Mouse (Mus musculus): ENCODE data around the gene Tfb1m. TPM values are rescaled to one million over a fixed set of nuclear protein-coding genes. Genes with fewer than 3 reads are reported as not detected.

Tfb1m gene
- polyA plus RNA-seq, 1 experiment from 2014 or later: 17.8 TPM

- no peak overlapping the region for H3K27ac ChIP-seq
- H3K4me3 ChIP-seq: no peak overlapping the region
- H3K36me3 ChIP-seq (ENCODE audit: poor library complexity, severe bottlenecking): 0 out of 2 replicates have a peak, but pooled peaks cover 17% of the 10 kb centered on the region
- H3K9ac ChIP-seq: no peak overlapping the region
- WGBS: 92% methylated on average over 8 of the region's 8 CpGs
- no peaks in the 10 kb centered on the region for H3K9me3 ChIP-seq (replicated peaks)
- H3K27me3 ChIP-seq: no peaks in the 10 kb centered on the region
- no peak overlapping the region for H3K4me2 ChIP-seq
- H3K4me1 ChIP-seq: no peaks in the 10 kb centered on the region
- no peak for ATAC-seq
These were observed 51.1 kb downstream of the Tfb1m start for GRCm38 (mm10) chr17:3506508-3506907.

GRCm38 (mm10) chr17:3505711-3506110 is 51.9 kb downstream of the Tfb1m start:
- Histone ChIP-seq H3K9me3 (replicated peaks) (no peaks in the 10 kb centered on the region), H3K9ac (no peak overlapping the region), H3K4me1 (no peaks in the 10 kb centered on the region), H3K4me3 (no peak overlapping the region), H3K27me3 (no peaks in the 10 kb centered on the region), H3K27ac (no peak overlapping the region), H3K4me2 (no peak overlapping the region), H3K36me3 (ENCODE audit: poor library complexity, severe bottlenecking) (0 out of 2 replicates have a peak, but pooled peaks cover 17% of the 10 kb centered on the region)
- WGBS: 90% methylated on average over 1 of the region's 1 CpGs
- no peak for ATAC-seq

GRCm38 (mm10) chr17:3500936-3501335 is 56.6 kb downstream of the Tfb1m start:
- ATAC-seq: no peak
- Histone ChIP-seq H3K4me3 (no peak overlapping the region), H3K9me3 (replicated peaks) (no peaks in the 10 kb centered on the region), H3K27ac (no peak overlapping the region), H3K9ac (no peak overlapping the region), H3K36me3 (ENCODE audit: poor library complexity, severe bottlenecking) (0 out of 2 replicates have a peak, but pooled peaks cover 9% of the 10 kb centered on the region), H3K4me2 (no peak overlapping the region), H3K27me3 (no peaks in the 10 kb centered on the region), H3K4me1 (no peaks in the 10 kb centered on the region)
- WGBS: 86% methylated on average over 4 of the region's 4 CpGs

- Histone ChIP-seq H3K4me3 (no peak overlapping the region), H3K27ac (no peak overlapping the region), H3K36me3 (ENCODE audit: poor library complexity, severe bottlenecking) (0 out of 2 replicates have a peak, but pooled peaks cover 9% of the 10 kb centered on the region), H3K9ac (no peak overlapping the region), H3K9me3 (replicated peaks) (no peaks in the 10 kb centered on the region), H3K4me2 (no peak overlapping the region), H3K4me1 (no peaks in the 10 kb centered on the region), H3K27me3 (no peaks in the 10 kb centered on the region)
- WGBS: 90% methylated on average over 6 of the region's 6 CpGs
- no peak for ATAC-seq
These were observed 57.5 kb downstream of the Tfb1m start for GRCm38 (mm10) chr17:3500076-3500475.

GRCm38 (mm10) chr17:3499468-3499867 is 58.1 kb downstream of the Tfb1m start:
- Histone ChIP-seq H3K4me3 (no peak overlapping the region), H3K27ac (no peak overlapping the region), H3K4me2 (no peak overlapping the region), H3K4me1 (no peaks in the 10 kb centered on the region), H3K27me3 (no peaks in the 10 kb centered on the region), H3K9me3 (replicated peaks) (no peaks in the 10 kb centered on the region), H3K36me3 (ENCODE audit: poor library complexity, severe bottlenecking) (0 out of 2 replicates have a peak, but pooled peaks cover 9% of the 10 kb centered on the region), H3K9ac (no peak overlapping the region)
- 94% methylated on average over 8 of the region's 8 CpGs for whole genome bisulfite sequencing
- no peak for ATAC-seq

GRCm38 (mm10) chr17:3498580-3498979 is 59.0 kb downstream of the Tfb1m start:
- WGBS: 93% methylated on average over 3 of the region's 3 CpGs

GRCm38 (mm10) chr17:3498086-3498485 is 59.5 kb downstream of the Tfb1m start:
- ATAC-seq: no peak
- WGBS: 19% methylated on average over 3 of the region's 3 CpGs

More at GRCm38 (mm10) chr17:3498580-3498979, 59.0 kb downstream of the Tfb1m start:
- 0 out of 2 replicates have a peak, but pooled peaks cover 9% of the 10 kb centered on the region for H3K36me3 ChIP-seq (ENCODE audit: poor library complexity, severe bottlenecking)
- no peak overlapping the region for H3K4me3 ChIP-seq
- H3K4me1 ChIP-seq: no peaks in the 10 kb centered on the region
- no peak overlapping the region for H3K9ac ChIP-seq
- H3K27ac ChIP-seq: no peak overlapping the region
- H3K4me2 ChIP-seq: no peak overlapping the region
- H3K9me3 ChIP-seq (replicated peaks): no peaks in the 10 kb centered on the region
- H3K27me3 ChIP-seq: no peaks in the 10 kb centered on the region
- no peak for ATAC-seq

GRCm38 (mm10) chr17:3496080-3496479 is 61.5 kb downstream of the Tfb1m start:
- no peak for ATAC-seq
- H3K4me1 ChIP-seq: no peaks in the 10 kb centered on the region

More at GRCm38 (mm10) chr17:3498086-3498485, 59.5 kb downstream of the Tfb1m start:
- Histone ChIP-seq H3K27ac (no peak overlapping the region), H3K4me1 (no peaks in the 10 kb centered on the region), H3K36me3 (ENCODE audit: poor library complexity, severe bottlenecking) (0 out of 2 replicates have a peak, but pooled peaks cover 5% of the 10 kb centered on the region), H3K9me3 (replicated peaks) (no peaks in the 10 kb centered on the region), H3K4me2 (no peak overlapping the region), H3K9ac (no peak overlapping the region), H3K27me3 (no peaks in the 10 kb centered on the region), H3K4me3 (no peak overlapping the region)

GRCm38 (mm10) chr17:3495576-3495975 is 62.0 kb downstream of the Tfb1m start:
- no peak overlapping the region for H3K27ac ChIP-seq
- WGBS: 88% methylated on average over 2 of the region's 2 CpGs

More at GRCm38 (mm10) chr17:3496080-3496479, 61.5 kb downstream of the Tfb1m start:
- H3K4me3 ChIP-seq: no peak overlapping the region
- H3K36me3 ChIP-seq (ENCODE audit: poor library complexity, severe bottlenecking): no peaks in the 10 kb centered on the region
- WGBS: 84% methylated on average over 3 of the region's 3 CpGs
- H3K27me3 ChIP-seq: no peaks in the 10 kb centered on the region
- H3K27ac ChIP-seq: no peak overlapping the region
- H3K9ac ChIP-seq: no peak overlapping the region
- H3K4me2 ChIP-seq: no peak overlapping the region
- H3K9me3 ChIP-seq (replicated peaks): no peaks in the 10 kb centered on the region

GRCm38 (mm10) chr17:3491667-3492066 is 65.9 kb downstream of the Tfb1m start:
- Histone ChIP-seq H3K4me1 (peaks cover 9% of the 10 kb centered on the region), H3K27ac (no peak overlapping the region), H3K9ac (no peak overlapping the region), H3K27me3 (no peaks in the 10 kb centered on the region), H3K4me3 (no peak overlapping the region), H3K36me3 (ENCODE audit: poor library complexity, severe bottlenecking) (peaks cover 6% of the 10 kb centered on the region; the same call in 1 of the 2 replicates), H3K4me2 (no peak overlapping the region), H3K9me3 (replicated peaks) (no peaks in the 10 kb centered on the region)
- WGBS: 88% methylated on average over 6 of the region's 6 CpGs
- ATAC-seq: no peak

More at GRCm38 (mm10) chr17:3495576-3495975, 62.0 kb downstream of the Tfb1m start:
- Histone ChIP-seq H3K27me3 (no peaks in the 10 kb centered on the region), H3K4me3 (no peak overlapping the region), H3K4me1 (no peaks in the 10 kb centered on the region), H3K36me3 (ENCODE audit: poor library complexity, severe bottlenecking) (no peaks in the 10 kb centered on the region), H3K9me3 (replicated peaks) (no peaks in the 10 kb centered on the region), H3K9ac (no peak overlapping the region), H3K4me2 (no peak overlapping the region)
- ATAC-seq: no peak

GRCm38 (mm10) chr17:3491065-3491464 is 66.5 kb downstream of the Tfb1m start:
- 82% methylated on average over 5 of the region's 5 CpGs for WGBS

GRCm38 (mm10) chr17:3490216-3490895 is 67.2 kb downstream of the Tfb1m start:
- Histone ChIP-seq H3K4me2 (no peak overlapping the region), H3K4me3 (no peak overlapping the region), H3K36me3 (ENCODE audit: poor library complexity, severe bottlenecking) (peaks cover 6% of the 10 kb centered on the region; the same call in 1 of the 2 replicates), H3K27ac (no peak overlapping the region), H3K9me3 (replicated peaks) (no peaks in the 10 kb centered on the region), H3K27me3 (no peaks in the 10 kb centered on the region), H3K4me1 (peaks cover 9% of the 10 kb centered on the region), H3K9ac (no peak overlapping the region)
- 81% methylated on average over 11 of the region's 11 CpGs for WGBS
- no peak for ATAC-seq

More at GRCm38 (mm10) chr17:3491065-3491464, 66.5 kb downstream of the Tfb1m start:
- Histone ChIP-seq H3K4me2 (no peak overlapping the region), H3K4me3 (no peak overlapping the region), H3K27ac (no peak overlapping the region), H3K9ac (no peak overlapping the region), H3K9me3 (replicated peaks) (no peaks in the 10 kb centered on the region), H3K36me3 (ENCODE audit: poor library complexity, severe bottlenecking) (peaks cover 6% of the 10 kb centered on the region; the same call in 1 of the 2 replicates), H3K27me3 (no peaks in the 10 kb centered on the region), H3K4me1 (peaks cover 9% of the 10 kb centered on the region)
- ATAC-seq: no peak

Measured in forebrain, embryonic 13.5 days (tissue).